ENCODE assay signal across 11 mouse cellular contexts in genomic region chr14:25128160-25128547, GRCm38 (mm10).
DNase-seq lines count a peak whose midpoint lies in the region; ATAC-seq and TF ChIP-seq lines count a peak whose summit lies in the region.
"Had no signal": no experiment of that assay in that cellular context is flagged by ENCODE, and none has a peak within 500 bp of the region (broad histone marks: within the 10 kb centered on the region; RNA-seq: fewer than 3 reads in every experiment).

No protein-coding gene starts in this region.

- H3K27me3 ChIP-seq in embryonic facial prominence, embryonic 12.5 days: no peaks in the 10 kb centered on the region
- 0 out of 2 replicates have a peak, but pooled peaks cover 5% of the 10 kb centered on the region for H3K27me3 ChIP-seq in hindbrain, embryonic 13.5 days
- H3K27me3 ChIP-seq in midbrain, embryonic 12.5 days: 0 out of 2 replicates have a peak, but pooled peaks cover 3% of the 10 kb centered on the region

- H3K36me3 ChIP-seq in embryonic facial prominence, embryonic 12.5 days: no peaks in the 10 kb centered on the region
- H3K36me3 ChIP-seq in hindbrain, embryonic 13.5 days: no peaks in the 10 kb centered on the region
- H3K36me3 ChIP-seq in midbrain, embryonic 12.5 days: no peaks in the 10 kb centered on the region

- H3K4me2 ChIP-seq in embryonic facial prominence, embryonic 12.5 days (replicated peaks): no peak overlapping the region
- H3K4me2 ChIP-seq in hindbrain, embryonic 13.5 days: peak overlapping the region; percentile 38
- H3K4me2 ChIP-seq in midbrain, embryonic 12.5 days (replicated peaks): no peak overlapping the region
- H3K4me2 ChIP-seq: heart, embryonic 11.5 days had no signal

- peak overlapping the region; percentile 41 for H3K4me3 ChIP-seq in cortical plate, adult 2 months (ENCODE audit: insufficient read depth, low read length)
- no peak overlapping the region for H3K4me3 ChIP-seq in embryonic facial prominence, embryonic 12.5 days
- H3K4me3 ChIP-seq in hindbrain, embryonic 13.5 days: peak overlapping the region; percentile 1; the same call in 1 of the 2 replicates
- no peak overlapping the region for H3K4me3 ChIP-seq in midbrain, embryonic 12.5 days

- no peak for TF ChIP-seq CTCF in cortical plate, adult 2 months (IDR thresholded peaks at IDR 0.05; ENCODE audit: extremely low read depth, insufficient read depth, low read length)

- DNase-seq in gastrocnemius, postnatal 14 days: no peak
- no peak for DNase-seq in left cerebral cortex, adult 11 months (ENCODE audit: low spot score)
- DNase-seq: adrenal gland, postnatal 25 days; kidney, postnatal 36 days; liver had no signal

- ATAC-seq in embryonic facial prominence, embryonic 12.5 days (ENCODE audit: insufficient number of reproducible peaks, insufficient read depth, low FRiP score, low TSS enrichment): no peak
- no peak; the same call in 1 of the 2 replicates for ATAC-seq in hindbrain, embryonic 13.5 days (ENCODE audit: low FRiP score)
- peak; percentile 23; the same call in 1 of the 2 replicates for ATAC-seq in midbrain, embryonic 12.5 days (ENCODE audit: low FRiP score, low read depth)
- no peak for ATAC-seq in megakaryocyte progenitor cell, adult 5-6 weeks (replicated peaks; ENCODE audit: poor library complexity)

- H3K4me1 ChIP-seq in cortical plate, adult 2 months (ENCODE audit: control insufficient read depth, insufficient read depth, low read length): peaks cover 4% of the 10 kb centered on the region
- H3K4me1 ChIP-seq in embryonic facial prominence, embryonic 12.5 days: peaks cover 26% of the 10 kb centered on the region
- H3K4me1 ChIP-seq in hindbrain, embryonic 13.5 days (replicated peaks): peaks cover 43% of the 10 kb centered on the region
- peaks cover 45% of the 10 kb centered on the region for H3K4me1 ChIP-seq in midbrain, embryonic 12.5 days

- H3K27ac ChIP-seq in cortical plate, adult 2 months (ENCODE audit: insufficient read depth, low read length): peak overlapping the region; percentile 68; the same call in 1 of the 2 replicates
- peak overlapping the region; percentile 77 for H3K27ac ChIP-seq in embryonic facial prominence, embryonic 12.5 days
- H3K27ac ChIP-seq in hindbrain, embryonic 13.5 days: peak overlapping the region; percentile 94
- peak overlapping the region; percentile 67 for H3K27ac ChIP-seq in midbrain, embryonic 12.5 days (replicated peaks)

- no peak overlapping the region for H3K9ac ChIP-seq in embryonic facial prominence, embryonic 12.5 days
- peak overlapping the region; percentile 61 for H3K9ac ChIP-seq in hindbrain, embryonic 13.5 days
- H3K9ac ChIP-seq in midbrain, embryonic 12.5 days (replicated peaks): no peak overlapping the region

- whole genome bisulfite sequencing in embryonic facial prominence, embryonic 12.5 days: 59% methylated on average over 6 of the region's 6 CpGs
- 29% methylated on average over 6 of the region's 6 CpGs for WGBS in hindbrain, embryonic 13.5 days
- WGBS in midbrain, embryonic 12.5 days: 57% methylated on average over 6 of the region's 6 CpGs

- intact Hi-C loops in gastrocnemius, postnatal 14 days (cut with DNase I; ENCODE audit: low total_unique reads): no loop called here

- no peak for TF ChIP-seq POLR2A in cortical plate, adult 2 months (IDR thresholded peaks at IDR 0.05; ENCODE audit: extremely low read depth, insufficient read depth, low read length)

- H3K9me3 ChIP-seq in embryonic facial prominence, embryonic 12.5 days: no peaks in the 10 kb centered on the region
- H3K9me3 ChIP-seq in hindbrain, embryonic 13.5 days: no peaks in the 10 kb centered on the region
- H3K9me3 ChIP-seq in midbrain, embryonic 12.5 days: no peaks in the 10 kb centered on the region

Comparison
In these comparisons a context has a peak if more than half of its experiments do, and no peak if none do; other contexts are left out.
1. H3K4me3 ChIP-seq: peak in cortical plate, adult 2 months (single experiment) and hindbrain, embryonic 13.5 days (single experiment); none in embryonic facial prominence, embryonic 12.5 days (single experiment) and midbrain, embryonic 12.5 days (single experiment).
2. Peak in every context shown above with its lines, with median percentiles within 50 percentile points of each other: H3K27ac ChIP-seq.